Mouse (Mus musculus): Measurements from ENCODE around the gene Stim2. TPM values are rescaled to one million over a fixed set of nuclear protein-coding genes. Genes with fewer than 3 reads are reported as not detected.

The Stim2 gene
- total and polyA plus RNA-seq, 3 experiments, result 11.7 to 18.6 TPM; not detected in 1

DNA sequence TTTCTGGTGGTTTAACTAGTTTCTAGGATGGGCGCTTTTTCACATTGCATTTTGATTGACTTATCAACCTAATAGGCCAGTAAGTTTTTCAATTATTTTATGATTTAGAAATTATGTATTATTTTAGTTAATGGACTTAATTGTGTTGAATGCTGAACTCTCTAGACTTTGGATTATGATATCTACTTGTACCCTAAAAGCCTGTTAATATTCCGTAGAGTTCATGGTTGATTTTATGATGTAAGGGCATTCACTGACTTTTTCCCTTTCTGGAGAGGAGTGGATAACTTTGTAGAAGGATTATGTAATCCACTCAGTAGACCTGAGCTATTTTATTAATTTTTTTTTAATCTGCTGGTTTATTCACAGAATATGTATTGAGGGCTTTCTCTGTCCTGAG lies 20.6 kb downstream of the Stim2 start:
- peaks cover 0 to 6% of the 10 kb centered on the region in 2 experiments; a peak in 2 of 4 replicates for H3K36me3 ChIP-seq (ENCODE audit: control insufficient read depth in 1 of 2, insufficient read depth in 2 of 2, low read length in 2 of 2)
- H3K27me3 ChIP-seq (ENCODE audit: control insufficient read depth in 1 of 2, insufficient read depth in 2 of 2, low read length in 2 of 2), result no peaks in the 10 kb centered on the region
- peaks cover 19% of the 10 kb centered on the region; the same call in 1 of the 2 replicates for H3K79me2 ChIP-seq (ENCODE audit: control insufficient read depth, insufficient read depth, low read length, poor library complexity)
- no peak for DNase-seq (ENCODE audit: low read depth, low spot score)
- peaks cover 0 to 7% of the 10 kb centered on the region in 2 experiments; a peak in 1 of 4 replicates for H3K4me1 ChIP-seq (ENCODE audit: control insufficient read depth in 1 of 2, insufficient read depth in 2 of 2, low read length in 2 of 2)
- no peak overlapping the region for H3K27ac ChIP-seq (ENCODE audit: control insufficient read depth, low read depth, low read length)
- no peak overlapping the region for H3K9ac ChIP-seq (ENCODE audit: control insufficient read depth, low read depth, low read length, poor library complexity, severe bottlenecking)
- no peaks in the 10 kb centered on the region for H3K9me3 ChIP-seq (replicated peaks; ENCODE audit: insufficient read depth, low read length)
- no peak for TF ChIP-seq ZMIZ1 (IDR thresholded peaks at IDR 0.05; ENCODE audit: low read depth, low read length)
- no peak for TF ChIP-seq SMC3 (IDR thresholded peaks at IDR 0.05; ENCODE audit: low read depth, low read length)
- no peak for TF ChIP-seq ELF1 (IDR thresholded peaks at IDR 0.05; ENCODE audit: low read depth, low read length)
- TF ChIP-seq ZKSCAN1 (IDR thresholded peaks at IDR 0.05; ENCODE audit: low read depth, low read length), result no peak
- no peak for TF ChIP-seq POLR2A (IDR thresholded peaks at IDR 0.05; ENCODE audit: control insufficient read depth in 1 of 2, insufficient read depth in 1 of 2, low read depth in 1 of 2, low read length in 2 of 2, poor library complexity in 1 of 2)
- TF ChIP-seq MEF2A (IDR thresholded peaks at IDR 0.05; ENCODE audit: extremely low read depth, insufficient replicate concordance, low read depth, low read length, poor library complexity, severe bottlenecking), result no peak
- no peak for TF ChIP-seq SIN3A (IDR thresholded peaks at IDR 0.05; ENCODE audit: low read length)
- no peak for TF ChIP-seq MAX (IDR thresholded peaks at IDR 0.05; ENCODE audit: low read length)
- TF ChIP-seq CTCF (IDR thresholded peaks at IDR 0.05 in 2 of 3, conservative IDR thresholded peaks at IDR 0.05 in 1 of 3; ENCODE audit: control insufficient read depth in 1 of 3, insufficient read depth in 1 of 3, low read depth in 2 of 3, low read length in 3 of 3, poor library complexity in 1 of 3, severe bottlenecking in 1 of 3), result no peak
- no peak for TF ChIP-seq E2F4 (IDR thresholded peaks at IDR 0.05; ENCODE audit: borderline replicate concordance, low read depth, low read length)
- no peak for TF ChIP-seq MXI1 (IDR thresholded peaks at IDR 0.05; ENCODE audit: low read depth, low read length)
- TF ChIP-seq MYB (IDR thresholded peaks at IDR 0.05; ENCODE audit: low read depth, low read length), result no peak
- TF ChIP-seq MAFK (IDR thresholded peaks at IDR 0.05; ENCODE audit: borderline replicate concordance, low read depth, low read length), result no peak
- TF ChIP-seq MAZ (IDR thresholded peaks at IDR 0.05; ENCODE audit: low read depth, low read length), result no peak
- no peak overlapping the region for H3K4me3 ChIP-seq (ENCODE audit: control insufficient read depth in 1 of 2, insufficient read depth in 1 of 2, low read depth in 2 of 2, low read length in 2 of 2)

DNA sequence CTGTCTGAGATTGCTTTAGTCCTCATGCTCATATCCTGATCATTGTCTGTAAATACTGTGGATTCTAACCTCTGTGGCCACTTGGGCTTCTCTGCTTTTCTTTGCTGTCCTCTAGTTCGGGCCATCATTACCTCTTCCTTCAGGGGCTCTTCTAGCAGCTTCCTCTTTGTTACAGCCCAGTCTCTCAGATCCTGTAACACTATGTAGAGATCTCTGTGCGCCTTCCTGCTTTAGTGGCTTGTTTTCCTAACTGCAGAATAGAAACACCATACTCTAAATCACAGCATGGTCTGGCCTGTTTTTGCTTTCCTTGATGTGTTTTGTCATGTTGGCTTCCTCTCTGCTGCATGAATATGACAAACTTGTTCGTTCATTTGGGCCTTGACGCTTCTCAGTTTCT lies 21.2 kb downstream of the Stim2 start:
- H3K36me3 ChIP-seq (ENCODE audit: control insufficient read depth in 1 of 2, insufficient read depth in 2 of 2, low read length in 2 of 2), result peaks cover 0 to 12% of the 10 kb centered on the region in 2 experiments; a peak in 2 of 4 replicates
- H3K79me2 ChIP-seq (ENCODE audit: control insufficient read depth, insufficient read depth, low read length, poor library complexity), result peaks cover 16% of the 10 kb centered on the region; the same call in 1 of the 2 replicates
- H3K4me1 ChIP-seq (ENCODE audit: control insufficient read depth in 1 of 2, insufficient read depth in 2 of 2, low read length in 2 of 2), result peaks cover 2 to 10% of the 10 kb centered on the region in 2 experiments; a peak in 3 of 4 replicates
- no peak for TF ChIP-seq CHD1 (IDR thresholded peaks at IDR 0.05; ENCODE audit: low read depth, low read length)
- TF ChIP-seq TAL1 (IDR thresholded peaks at IDR 0.05; ENCODE audit: low read length), result no peak
- no peaks in the 10 kb centered on the region for H3K9me3 ChIP-seq (replicated peaks; ENCODE audit: insufficient read depth, low read length)
- no peak overlapping the region for H3K27ac ChIP-seq (ENCODE audit: control insufficient read depth, low read depth, low read length)
- no peak overlapping the region for H3K4me3 ChIP-seq (ENCODE audit: control insufficient read depth in 1 of 2, insufficient read depth in 1 of 2, low read depth in 2 of 2, low read length in 2 of 2)
- no peak overlapping the region for H3K9ac ChIP-seq (ENCODE audit: control insufficient read depth, low read depth, low read length, poor library complexity, severe bottlenecking)
- DNase-seq (ENCODE audit: low read depth, low spot score), result no peak
- no peaks in the 10 kb centered on the region for H3K27me3 ChIP-seq (ENCODE audit: control insufficient read depth in 1 of 2, insufficient read depth in 2 of 2, low read length in 2 of 2)

Data from MEL (cell line).